Mouse (Mus musculus) MEL-GATA-1-ER (cell line): ENCODE measurements around the gene Fstl4.
"Not testable (repeated sequence)": the region's sequence is repeated elsewhere in the genome, so short reads cannot be mapped to it uniquely, and the experiment has no call there.

ENCODE experiments used
- DNase-seq: peaks from one replicate; pipeline ENCODE4 v3.0.0-alpha.2; 2012; ENCODE audit warnings: low read depth; ENCODE audit errors: extremely low read depth

Gene Fstl4

GRCm38 (mm10) chr11:53128661-53129060 is 364.2 kb downstream of the Fstl4 start:
- no peak for DNase-seq

DNA sequence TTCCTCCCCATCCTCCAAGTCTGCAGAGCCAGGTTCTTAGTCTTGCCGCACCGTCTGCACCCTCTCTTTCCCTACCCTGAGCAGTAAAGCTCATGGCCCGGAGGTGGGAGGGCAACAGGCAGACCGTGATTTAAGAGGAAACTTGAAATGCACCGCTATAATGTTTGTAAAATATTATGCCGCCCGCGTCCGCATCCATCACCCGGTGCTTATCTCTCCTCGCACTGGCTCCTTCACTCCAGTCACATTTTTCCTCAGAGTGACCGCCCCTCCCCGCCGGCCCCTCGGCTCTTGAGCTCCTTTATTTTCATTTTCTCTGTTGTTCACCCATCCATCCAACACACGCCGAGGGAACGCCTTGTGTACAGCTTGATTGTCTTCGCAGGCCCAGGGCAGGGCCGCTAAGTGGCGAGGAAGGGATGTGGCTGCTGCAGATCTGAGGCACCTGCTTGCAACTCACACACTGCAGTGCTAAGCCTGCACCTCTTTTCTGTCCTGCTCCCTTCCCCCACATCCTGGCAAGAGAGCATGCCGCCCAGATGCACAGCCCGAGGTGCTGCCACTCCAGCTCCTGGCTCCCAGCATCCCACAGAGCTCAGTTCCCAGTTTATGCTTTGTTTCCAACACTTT is 368.1 kb downstream of the Fstl4 start:
- DNase-seq = no peak

DNA sequence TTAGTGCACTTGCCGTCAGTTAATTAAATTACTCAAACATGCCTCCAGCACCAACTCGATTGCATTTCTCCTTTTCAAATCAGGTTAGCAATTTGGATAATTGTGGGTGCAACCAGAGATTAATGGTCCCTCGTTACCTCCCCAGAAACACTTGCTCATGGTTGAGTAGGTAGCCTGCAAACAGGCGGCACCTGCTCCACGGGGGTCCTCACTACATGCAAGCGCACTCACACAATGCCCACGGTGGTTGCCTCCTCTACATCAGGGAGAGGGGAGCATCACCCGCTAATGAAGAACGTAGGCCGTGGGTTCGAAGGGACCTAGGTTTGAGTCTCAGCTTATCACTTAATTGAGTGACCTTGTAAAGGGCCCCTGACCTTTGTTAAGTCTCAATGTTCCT is 371.9 kb downstream of the Fstl4 start:
- no peak for DNase-seq

- DNase-seq = no peak
These were observed 372.9 kb downstream of the Fstl4 start for GRCm38 (mm10) chr11:53137381-53137780.

- no peak for DNase-seq
These were observed 373.8 kb downstream of the Fstl4 start for GRCm38 (mm10) chr11:53138212-53138611.

DNA sequence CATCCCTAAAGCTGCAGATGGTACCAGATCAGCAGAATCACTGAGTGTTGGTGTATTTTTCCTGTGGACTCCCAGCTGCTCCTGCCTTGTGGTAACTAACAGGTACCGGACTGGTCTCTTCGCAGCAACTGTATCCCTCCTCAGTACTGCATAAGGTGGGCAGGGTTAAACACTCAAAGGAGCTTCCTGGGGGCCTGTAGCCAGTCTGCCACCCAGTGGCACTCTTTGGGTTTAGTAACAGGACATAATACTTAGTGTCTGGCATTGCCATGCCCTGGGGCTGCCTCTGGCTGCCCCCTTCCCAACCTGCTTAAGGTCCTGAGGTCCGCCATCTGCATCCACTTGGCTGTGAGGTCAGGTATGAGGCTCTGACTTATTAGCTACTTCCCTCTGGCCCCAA is 375.2 kb downstream of the Fstl4 start:
- DNase-seq = no peak

- DNase-seq = no peak
These were observed 375.8 kb downstream of the Fstl4 start for GRCm38 (mm10) chr11:53140196-53140595.

- DNase-seq = no peak
These were observed 376.4 kb downstream of the Fstl4 start for GRCm38 (mm10) chr11:53140722-53141400.

- DNase-seq = no peak
These were observed 379.1 kb downstream of the Fstl4 start for GRCm38 (mm10) chr11:53143522-53143921.

- no peak for DNase-seq
These were observed 380.1 kb downstream of the Fstl4 start for GRCm38 (mm10) chr11:53144506-53144905.

DNA sequence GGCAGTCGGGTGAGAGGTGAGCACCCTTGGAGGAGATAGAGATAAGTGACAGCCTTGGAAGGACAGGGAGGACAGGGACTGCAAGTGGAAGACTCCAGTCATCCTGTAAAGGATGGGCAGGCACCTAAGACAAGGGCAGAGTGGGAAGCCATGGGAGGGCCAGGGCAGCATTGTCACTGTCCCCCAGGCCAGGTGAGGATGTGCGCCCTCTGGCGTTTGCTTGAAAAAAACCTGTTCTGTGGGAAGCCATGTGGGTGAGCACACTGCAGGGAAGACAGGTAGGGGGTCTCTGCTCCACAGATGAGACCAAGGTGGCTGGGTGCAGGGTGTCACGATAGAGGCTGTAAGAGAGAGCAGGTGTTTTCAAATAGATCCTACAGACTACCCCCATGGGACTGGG is 381.9 kb downstream of the Fstl4 start:
- no peak for DNase-seq

DNA sequence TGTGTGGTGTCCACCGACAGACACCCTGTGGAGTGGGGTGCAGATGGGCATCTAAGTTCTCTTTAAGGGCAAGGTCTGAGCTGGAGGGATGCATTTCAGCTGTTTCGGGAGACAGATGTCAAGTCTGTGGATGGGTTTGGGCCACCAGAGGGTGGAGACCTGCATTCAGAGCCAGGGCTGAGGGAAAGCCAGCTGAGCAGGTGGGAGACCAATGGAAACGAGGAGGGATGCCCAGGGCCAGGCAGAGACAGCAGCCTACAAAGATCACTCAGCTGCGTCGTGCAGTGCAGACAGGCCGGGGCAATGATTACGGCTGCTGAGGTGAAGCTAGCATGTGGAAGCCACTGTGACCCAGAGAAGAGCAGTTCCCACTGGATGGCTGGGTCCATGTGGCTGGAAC is 392.0 kb downstream of the Fstl4 start:
- no peak for DNase-seq

GRCm38 (mm10) chr11:53157621-53158259 is 393.3 kb downstream of the Fstl4 start:
- DNase-seq = no peak

DNA sequence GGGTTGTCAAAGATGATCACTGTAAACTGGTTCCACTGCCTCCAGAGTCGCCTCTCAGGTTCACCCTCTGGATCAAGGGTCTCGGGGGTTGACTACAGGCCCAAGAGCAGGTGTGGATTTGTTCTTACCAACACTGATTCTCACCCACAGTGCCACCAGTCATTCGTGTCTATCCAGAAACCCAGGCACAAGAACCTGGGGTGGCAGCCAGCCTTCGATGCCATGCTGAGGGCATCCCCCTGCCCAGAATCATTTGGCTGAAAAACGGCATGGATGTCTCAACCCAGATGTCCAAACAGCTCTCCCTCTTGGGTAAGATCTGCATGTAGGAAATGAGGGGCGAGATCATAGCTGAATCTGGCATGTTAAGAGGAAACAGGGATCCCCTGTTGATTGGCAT is 398.0 kb downstream of the Fstl4 start:
- no peak for DNase-seq

GRCm38 (mm10) chr11:53166478-53166877 is 402.0 kb downstream of the Fstl4 start:
- no peak for DNase-seq

GRCm38 (mm10) chr11:53182177-53182852 is 417.9 kb downstream of the Fstl4 start:
- DNase-seq = no peak

DNA sequence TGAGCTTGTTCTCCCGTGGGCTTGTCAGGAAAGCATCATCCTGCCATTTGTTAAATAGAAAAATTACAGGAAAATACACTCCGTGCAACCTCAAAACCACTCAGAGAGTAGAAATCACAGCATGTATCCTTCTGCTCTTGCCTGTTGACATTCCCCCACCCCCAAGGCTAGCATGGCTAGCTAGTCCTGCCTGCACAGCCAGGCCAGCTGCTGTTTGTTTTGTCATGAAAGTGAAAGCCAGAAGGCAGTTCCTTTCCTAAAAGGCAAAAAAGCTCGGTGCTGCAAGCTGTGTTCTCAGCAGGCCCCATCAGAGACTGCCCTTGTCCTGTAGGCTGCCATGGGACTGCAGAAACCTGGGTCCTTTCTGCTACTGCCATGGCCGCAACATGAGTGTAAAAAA is 418.4 kb downstream of the Fstl4 start:
- no peak for DNase-seq

- no peak for DNase-seq
These were observed 419.6 kb downstream of the Fstl4 start for GRCm38 (mm10) chr11:53184046-53184445.

DNA sequence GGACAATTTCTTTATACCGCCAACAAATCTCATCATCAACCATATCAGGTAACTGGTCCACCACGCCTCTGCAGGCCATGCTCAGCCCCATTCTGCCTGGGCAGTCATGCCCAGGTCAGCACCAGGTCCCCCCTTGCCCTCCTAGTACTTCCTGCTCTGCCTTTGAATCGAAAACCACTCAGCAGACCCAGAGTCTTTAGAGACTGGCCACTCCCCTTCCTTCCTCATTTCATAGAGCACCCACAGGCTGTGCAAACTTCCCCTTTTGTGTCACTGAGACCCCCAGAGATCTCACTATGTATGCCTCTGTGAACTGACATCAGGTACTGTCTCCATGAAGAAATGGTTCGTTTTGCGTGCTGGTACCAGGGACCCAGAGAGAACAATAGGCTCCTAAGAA is 420.3 kb downstream of the Fstl4 start:
- peak; percentile 39 for DNase-seq

- DNase-seq = no peak
These were observed 423.1 kb downstream of the Fstl4 start for GRCm38 (mm10) chr11:53187427-53188140.

DNA sequence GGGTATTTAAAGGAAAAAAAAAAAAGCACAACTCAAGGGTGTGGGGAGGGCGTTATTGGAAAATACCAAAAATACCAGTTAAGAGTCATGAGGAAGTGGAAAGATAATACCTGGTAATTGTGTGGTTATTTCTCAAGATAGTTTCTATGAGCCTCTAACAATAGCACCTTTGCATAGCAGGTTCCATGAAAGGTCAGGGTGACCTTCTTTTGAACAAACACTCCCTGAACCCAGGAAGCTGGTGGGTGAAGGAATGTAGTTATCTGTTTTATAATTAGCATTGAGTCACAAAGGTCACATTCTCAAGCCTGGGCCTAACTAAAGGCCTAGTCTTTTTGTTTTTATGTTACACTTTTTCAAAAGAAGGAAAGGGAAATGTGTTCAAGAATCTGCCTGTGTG is 432.1 kb downstream of the Fstl4 start:
- not testable (repeated sequence) for DNase-seq

DNA sequence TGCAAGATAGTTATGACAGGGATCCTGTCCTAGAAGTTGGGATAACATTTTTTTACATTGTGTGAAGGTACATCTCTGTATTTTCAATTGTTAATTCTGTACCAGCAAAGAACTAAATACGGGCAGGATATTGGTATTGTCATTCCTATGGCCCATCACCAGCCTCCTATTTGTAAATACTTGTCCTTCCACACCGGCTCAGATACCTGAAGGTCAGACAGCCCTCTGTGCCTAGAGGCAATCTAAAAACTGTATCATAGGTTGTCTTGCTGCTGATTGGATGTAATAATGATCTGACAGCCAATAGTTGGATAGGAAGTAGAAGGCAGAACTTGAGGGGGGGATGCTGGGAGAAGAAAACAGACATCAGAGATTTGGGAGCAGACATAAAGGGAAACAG is 432.7 kb downstream of the Fstl4 start:
- DNase-seq = no peak
